Mouse (Mus musculus) fibroblast of lung, adult 2 months (primary cell): ENCODE measurements around the gene Hoxb6.

Experiments used
- DNase-seq: peaks from one replicate; pipeline ENCODE4 v3.0.0-alpha.2; 2011; ENCODE audit warnings: low read depth

Hoxb6 gene

GRCm38 (mm10) chr11:96285771-96286738 is 6.2 kb upstream of the Hoxb6 start, which contains the start of gene Hoxb7:
Hoxb7 (plus strand) TSS chr11:96286623.
- no peak for DNase-seq

GRCm38 (mm10) chr11:96286739-96287385 is 5.4 kb upstream of the Hoxb6 start:
- no peak for DNase-seq

GRCm38 (mm10) chr11:96287411-96287810 is 4.9 kb upstream of the Hoxb6 start:
- DNase-seq = no peak

- no peak for DNase-seq
Observed at GRCm38 (mm10) chr11:96288455-96289221, 3.6 kb upstream of the Hoxb6 start.

- no peak for DNase-seq
Observed at GRCm38 (mm10) chr11:96289293-96289692, 3.0 kb upstream of the Hoxb6 start.

GRCm38 (mm10) chr11:96289837-96290236 is 2.4 kb upstream of the Hoxb6 start:
- no peak for DNase-seq

- no peak for DNase-seq
Observed at GRCm38 (mm10) chr11:96290705-96291355, 1.4 kb upstream of the Hoxb6 start.

GRCm38 (mm10) chr11:96292565-96293301 is 457 bp downstream of the Hoxb6 start:
- DNase-seq = no peak

- DNase-seq = no peak
Observed at GRCm38 (mm10) chr11:96293302-96293921, 1.1 kb downstream of the Hoxb6 start.

- no peak for DNase-seq
Observed at GRCm38 (mm10) chr11:96294245-96295091, 2.2 kb downstream of the Hoxb6 start.

- no peak for DNase-seq
Observed at GRCm38 (mm10) chr11:96295092-96295835, 3.0 kb downstream of the Hoxb6 start.

GRCm38 (mm10) chr11:96296997-96297396 is 4.7 kb downstream of the Hoxb6 start:
- no peak for DNase-seq

GRCm38 (mm10) chr11:96297428-96297827 is 5.2 kb downstream of the Hoxb6 start:
- DNase-seq = no peak

GRCm38 (mm10) chr11:96297968-96298635 is 5.8 kb downstream of the Hoxb6 start:
- no peak for DNase-seq

GRCm38 (mm10) chr11:96298895-96299667 is 6.8 kb downstream of the Hoxb6 start:
- DNase-seq = no peak

- no peak for DNase-seq
Observed at GRCm38 (mm10) chr11:96299781-96300180, 7.5 kb downstream of the Hoxb6 start.

- no peak for DNase-seq
Observed at GRCm38 (mm10) chr11:96300354-96301063, 8.2 kb downstream of the Hoxb6 start.
